Mouse (Mus musculus): ENCODE measurements around the gene Arl6. TPM values are rescaled to one million over a fixed set of nuclear protein-coding genes. Genes with fewer than 3 reads are reported as not detected.

The Arl6 gene
- total RNA-seq, 1 experiment from 2014 or later = 15.5 TPM

GRCm38 (mm10) chr16:59588351-59589025 is 50.7 kb downstream of the Arl6 start:
- no peak for ATAC-seq (replicated peaks; ENCODE audit: low read depth, poor library complexity, severe bottlenecking)

DNA sequence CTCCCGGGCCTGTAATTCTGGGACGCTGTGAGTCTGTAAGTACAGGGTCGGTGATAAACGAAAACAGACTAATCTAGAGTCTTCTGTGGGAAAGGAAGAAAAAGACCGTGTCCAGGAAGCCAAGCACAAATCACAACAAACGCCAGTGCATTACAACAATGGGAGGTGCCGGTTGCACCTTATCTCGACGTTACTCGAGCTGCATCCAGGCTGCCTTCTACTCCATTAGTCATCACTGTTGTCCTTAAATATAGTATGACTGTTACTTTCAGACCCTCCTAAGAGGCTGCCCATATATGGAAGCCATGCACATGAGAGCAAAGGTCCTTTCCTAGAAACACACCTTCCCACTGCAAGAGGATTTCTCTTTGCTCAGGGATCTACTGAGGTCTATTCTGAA is 51.4 kb downstream of the Arl6 start:
- ATAC-seq (replicated peaks; ENCODE audit: low read depth, poor library complexity, severe bottlenecking) = no peak

- ATAC-seq (replicated peaks; ENCODE audit: low read depth, poor library complexity, severe bottlenecking) = no peak
These were observed 52.3 kb downstream of the Arl6 start for GRCm38 (mm10) chr16:59586911-59587310.

DNA sequence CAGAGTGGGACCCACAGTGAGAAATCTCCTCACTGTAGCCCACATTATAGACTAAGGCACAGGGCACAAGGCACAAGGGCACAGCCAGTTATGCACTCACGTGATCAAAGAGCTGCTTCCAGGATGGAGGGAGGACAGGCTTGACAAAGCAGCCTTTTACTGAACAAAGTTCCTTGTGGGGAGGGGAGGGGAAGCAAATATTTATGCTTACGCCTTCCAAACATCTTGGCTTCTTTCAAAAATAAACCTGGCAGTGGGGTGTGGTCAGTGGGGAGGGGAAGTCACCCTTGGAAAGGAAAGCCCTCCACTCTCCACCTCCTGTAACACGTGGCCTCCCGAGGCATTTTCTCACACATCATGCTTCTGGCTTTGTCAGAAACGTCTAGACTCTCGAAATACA is 52.9 kb downstream of the Arl6 start:
- ATAC-seq (replicated peaks; ENCODE audit: low read depth, poor library complexity, severe bottlenecking) = no peak

DNA sequence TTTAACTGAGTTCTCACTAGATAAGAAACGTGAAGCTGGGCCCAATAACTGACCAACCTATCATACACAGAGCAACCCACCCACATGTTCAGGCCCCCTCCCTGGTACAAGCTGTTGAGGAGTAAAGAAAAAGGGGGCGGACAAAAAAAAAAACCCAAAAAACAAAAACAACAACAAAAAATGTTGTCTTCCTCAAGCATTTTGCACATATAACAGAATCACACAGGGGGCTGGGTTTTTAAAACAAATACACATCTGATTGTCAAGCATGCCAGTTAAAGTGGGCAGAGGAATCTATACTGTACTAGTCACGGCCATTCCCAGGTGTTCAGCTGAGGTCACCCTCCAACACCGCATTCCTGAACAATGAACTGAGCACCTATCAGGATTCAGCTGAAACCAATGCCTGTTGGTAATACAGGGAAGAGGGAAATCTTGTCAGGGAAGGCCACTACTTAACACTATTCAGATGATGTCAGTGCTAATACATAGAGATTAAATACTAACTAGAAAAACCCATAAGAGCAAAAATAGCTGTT is 53.4 kb downstream of the Arl6 start:
- ATAC-seq (replicated peaks; ENCODE audit: low read depth, poor library complexity, severe bottlenecking) = no peak

- ATAC-seq (replicated peaks; ENCODE audit: low read depth, poor library complexity, severe bottlenecking) = peak; percentile 52
These were observed 55.7 kb downstream of the Arl6 start for GRCm38 (mm10) chr16:59583515-59583914.

- peak; percentile 98 for ATAC-seq (replicated peaks; ENCODE audit: low read depth, poor library complexity, severe bottlenecking)
These were observed 60.0 kb downstream of the Arl6 start for GRCm38 (mm10) chr16:59579237-59579636.

- ATAC-seq (replicated peaks; ENCODE audit: low read depth, poor library complexity, severe bottlenecking) = no peak
These were observed 65.2 kb downstream of the Arl6 start for GRCm38 (mm10) chr16:59573961-59574360.

DNA sequence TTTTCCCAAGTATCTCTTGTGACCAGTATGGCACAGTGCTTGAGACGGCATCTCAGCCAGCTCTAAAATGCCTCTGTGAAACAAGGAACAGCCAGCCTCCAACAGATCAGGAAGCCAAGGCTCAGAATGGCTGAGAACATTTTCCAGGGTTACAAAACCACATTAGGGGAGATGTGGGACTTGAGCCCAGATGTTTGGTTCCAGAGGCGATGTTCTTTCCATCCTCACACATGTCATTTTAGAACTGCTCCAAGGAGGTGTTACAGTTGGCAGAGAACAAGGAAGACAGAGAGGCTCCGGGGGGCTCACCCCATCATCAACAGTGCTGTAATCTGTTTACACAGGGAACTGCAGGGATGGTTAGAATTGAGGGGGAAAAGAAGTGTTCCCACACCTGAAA is 66.5 kb downstream of the Arl6 start:
- ATAC-seq (replicated peaks; ENCODE audit: low read depth, poor library complexity, severe bottlenecking) = no peak

- no peak for ATAC-seq (replicated peaks; ENCODE audit: low read depth, poor library complexity, severe bottlenecking)
These were observed 68.4 kb downstream of the Arl6 start for GRCm38 (mm10) chr16:59570807-59571206.

GRCm38 (mm10) chr16:59569837-59570236 is 69.4 kb downstream of the Arl6 start:
- no peak for ATAC-seq (replicated peaks; ENCODE audit: low read depth, poor library complexity, severe bottlenecking)

- peak; percentile 82 for ATAC-seq (replicated peaks; ENCODE audit: low read depth, poor library complexity, severe bottlenecking)
These were observed 71.3 kb downstream of the Arl6 start for GRCm38 (mm10) chr16:59567721-59568381.

- no peak for ATAC-seq (replicated peaks; ENCODE audit: low read depth, poor library complexity, severe bottlenecking)
These were observed 72.8 kb downstream of the Arl6 start for GRCm38 (mm10) chr16:59566437-59566836.

GRCm38 (mm10) chr16:59565631-59566030 is 73.6 kb downstream of the Arl6 start:
- no peak for ATAC-seq (replicated peaks; ENCODE audit: low read depth, poor library complexity, severe bottlenecking)

DNA sequence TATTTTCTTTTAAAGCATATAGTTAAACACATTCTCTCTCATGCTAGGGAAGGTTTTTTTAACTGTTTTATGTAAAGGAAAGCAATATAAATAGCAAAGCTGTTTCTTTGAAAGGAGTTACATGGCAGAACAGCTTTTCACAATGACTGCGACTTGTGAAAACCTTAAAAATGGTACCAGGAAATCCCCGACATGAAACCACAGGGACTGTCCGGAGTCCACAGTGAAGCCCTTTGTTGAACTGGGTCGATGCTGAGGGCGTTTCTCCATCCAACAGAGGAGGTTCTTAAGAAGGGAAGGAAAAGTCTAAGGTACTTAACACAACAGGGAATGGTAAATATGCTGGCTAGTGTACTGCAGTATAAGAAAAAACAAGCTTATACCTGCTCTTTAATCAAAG is 75.2 kb downstream of the Arl6 start:
- ATAC-seq (replicated peaks; ENCODE audit: low read depth, poor library complexity, severe bottlenecking) = no peak

Other genes starting within 250 kb of the Arl6 start
- not detected in 2 replicates for gene Gabrr3, start 232.1 kb downstream of the Arl6 start, total RNA-seq (2017)
- gene Riox2, start 167.6 kb downstream of the Arl6 start, total RNA-seq (2017) = 69.3 and 69.6 TPM in 2 replicates
- gene Crybg3, start 38.4 kb downstream of the Arl6 start, total RNA-seq (2017) = 11.1 and 15.4 TPM in 2 replicates